In the genomic region with DNA sequence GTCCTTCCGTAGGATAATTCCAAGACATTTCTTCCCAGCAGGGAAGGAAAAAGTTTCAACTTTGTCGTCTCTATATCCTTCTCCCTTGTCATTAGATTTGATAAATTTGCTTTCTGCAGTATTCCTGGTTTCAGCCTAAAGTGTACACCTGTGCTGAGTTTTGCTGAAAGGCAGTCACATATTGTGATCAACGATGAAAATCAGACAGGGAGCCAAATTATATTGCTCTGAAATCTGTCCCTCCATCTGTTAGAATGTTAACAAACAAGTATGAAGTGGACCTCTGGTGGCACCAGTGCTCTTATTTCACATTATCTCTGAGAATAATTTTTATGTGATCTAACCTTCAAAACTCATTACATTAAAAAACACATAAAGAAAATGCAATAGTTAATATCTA, we compare ENCODE assay signal across 13 mouse cellular contexts.
"Had no signal": no experiment of that assay in that cellular context is flagged by ENCODE, and none has a peak within 500 bp of the region (broad histone marks: within the 10 kb centered on the region; RNA-seq: fewer than 3 reads in every experiment).

No protein-coding gene starts in this region.

- H3K36me3 ChIP-seq: kidney, embryonic 15.5 days; limb, embryonic 13.5 days; liver, embryonic 13.5 days had no signal

- DNase-seq: kidney, adult 8-10 months; kidney, postnatal 10 days; kidney, postnatal 36 days; liver; liver, embryonic 13.5 days; lung, adult 2 months; lung, postnatal 14 days; lung, postnatal 4 days; midbrain, embryonic 14.5 days; thymus, adult 18-20 months; thymus, postnatal 14 days had no signal

- H3K27me3 ChIP-seq: kidney, embryonic 15.5 days; limb, embryonic 13.5 days; liver, embryonic 13.5 days had no signal

- H3K27ac ChIP-seq: kidney, embryonic 15.5 days; limb, embryonic 13.5 days; liver, embryonic 13.5 days had no signal

- H3K4me3 ChIP-seq: kidney, embryonic 15.5 days; limb, embryonic 13.5 days; liver, embryonic 13.5 days had no signal

- H3K4me1 ChIP-seq: kidney, embryonic 15.5 days; limb, embryonic 13.5 days; liver, embryonic 13.5 days had no signal

- H3K9me3 ChIP-seq: kidney, embryonic 15.5 days; limb, embryonic 13.5 days; liver, embryonic 13.5 days had no signal
